17 mouse cellular contexts compared by ENCODE assay signal in genomic region chr2:61045467-61045866, GRCm38 (mm10).
A peak's percentile ranks its signal among the peaks of the same experiment; 100 is the strongest.
DNase-seq lines count a peak whose midpoint lies in the region; ATAC-seq and TF ChIP-seq lines count a peak whose summit lies in the region.
"Had no signal": no experiment of that assay in that cellular context is flagged by ENCODE, and none has a peak within 500 bp of the region (broad histone marks: within the 10 kb centered on the region; RNA-seq: fewer than 3 reads in every experiment).

No protein-coding gene starts in this region.

- H3K27ac ChIP-seq in heart, embryonic 15.5 days = peak overlapping the region; percentile 60
- no peak overlapping the region for H3K27ac ChIP-seq in heart, embryonic 12.5 days (ENCODE audit: poor library complexity, severe bottlenecking)
- H3K27ac ChIP-seq in limb, embryonic 14.5 days (replicated peaks; ENCODE audit: low read depth, low read length) = no peak overlapping the region
- H3K27ac ChIP-seq in limb, embryonic 10.5 days = no peak overlapping the region
- H3K27ac ChIP-seq: embryonic facial prominence, embryonic 13.5 days; forebrain, embryonic 12.5 days; hindbrain, embryonic 13.5 days; hindbrain, postnatal 0 days had no signal

- WGBS in heart, embryonic 15.5 days = 45% methylated on average over 6 of the region's 6 CpGs
- 52% methylated on average over 6 of the region's 6 CpGs for WGBS in heart, embryonic 12.5 days
- 77% methylated on average over 6 of the region's 6 CpGs for WGBS in limb, embryonic 14.5 days
- WGBS in limb, embryonic 10.5 days = 88% methylated on average over 6 of the region's 6 CpGs
- 77% methylated on average over 6 of the region's 6 CpGs for WGBS in lung, adult 2 months

- no peaks in the 10 kb centered on the region for H3K9me3 ChIP-seq in heart, embryonic 15.5 days (replicated peaks)
- no peaks in the 10 kb centered on the region for H3K9me3 ChIP-seq in heart, embryonic 12.5 days (replicated peaks)
- no peaks in the 10 kb centered on the region for H3K9me3 ChIP-seq in limb, embryonic 14.5 days (ENCODE audit: control insufficient read depth, low read length)
- H3K9me3 ChIP-seq in limb, embryonic 10.5 days (replicated peaks) = no peaks in the 10 kb centered on the region
- H3K9me3 ChIP-seq: embryonic facial prominence, embryonic 13.5 days; forebrain, embryonic 12.5 days; hindbrain, embryonic 13.5 days had no signal

- H3K36me3 ChIP-seq in heart, embryonic 15.5 days = no peaks in the 10 kb centered on the region
- no peaks in the 10 kb centered on the region for H3K36me3 ChIP-seq in heart, embryonic 12.5 days
- H3K36me3 ChIP-seq in limb, embryonic 14.5 days (ENCODE audit: control insufficient read depth, insufficient read depth, low read length) = no peaks in the 10 kb centered on the region
- H3K36me3 ChIP-seq in limb, embryonic 10.5 days = no peaks in the 10 kb centered on the region
- H3K36me3 ChIP-seq: embryonic facial prominence, embryonic 13.5 days; forebrain, embryonic 12.5 days; hindbrain, embryonic 13.5 days had no signal

- H3K4me1 ChIP-seq in heart, embryonic 15.5 days (replicated peaks) = peaks cover 15% of the 10 kb centered on the region
- H3K4me1 ChIP-seq in heart, embryonic 12.5 days (replicated peaks) = peaks cover 16% of the 10 kb centered on the region
- no peaks in the 10 kb centered on the region for H3K4me1 ChIP-seq in limb, embryonic 14.5 days (ENCODE audit: control insufficient read depth, insufficient read depth, low read length)
- no peaks in the 10 kb centered on the region for H3K4me1 ChIP-seq in limb, embryonic 10.5 days
- H3K4me1 ChIP-seq in lung, adult 2 months (ENCODE audit: control insufficient read depth, insufficient read depth, low read length) = no peaks in the 10 kb centered on the region
- H3K4me1 ChIP-seq: embryonic facial prominence, embryonic 13.5 days; forebrain, embryonic 12.5 days; hindbrain, embryonic 13.5 days had no signal

- no peak overlapping the region for H3K9ac ChIP-seq in heart, embryonic 15.5 days
- H3K9ac ChIP-seq in heart, embryonic 12.5 days = no peak overlapping the region
- H3K9ac ChIP-seq in limb, embryonic 14.5 days (ENCODE audit: low read depth, low read length, severe bottlenecking) = no peak overlapping the region
- H3K9ac ChIP-seq: embryonic facial prominence, embryonic 13.5 days; forebrain, embryonic 12.5 days; hindbrain, embryonic 13.5 days had no signal

- peak; percentile 12 for DNase-seq in limb, embryonic 14.5 days (ENCODE audit: low spot score)
- DNase-seq in limb, embryonic 10.5 days (ENCODE audit: low spot score) = no peak
- peak; percentile 25 for DNase-seq in lung, postnatal 36 days
- no peak for DNase-seq in lung, adult 2 months
- DNase-seq: adrenal gland, adult 2 months; adrenal gland, postnatal 25 days; cerebellum, adult 18-20 months; cerebellum, adult 9-11 months; cerebellum, postnatal 36 days; gastrocnemius, postnatal 10 days had no signal

- no peak overlapping the region for H3K4me3 ChIP-seq in heart, embryonic 15.5 days
- H3K4me3 ChIP-seq in heart, embryonic 12.5 days = no peak overlapping the region
- H3K4me3 ChIP-seq in limb, embryonic 14.5 days (replicated peaks; ENCODE audit: low read length) = no peak overlapping the region
- no peak overlapping the region for H3K4me3 ChIP-seq in limb, embryonic 10.5 days
- no peak overlapping the region for H3K4me3 ChIP-seq in lung, adult 2 months (replicated peaks; ENCODE audit: extremely low read depth, low read depth, low read length)
- H3K4me3 ChIP-seq: embryonic facial prominence, embryonic 13.5 days; forebrain, embryonic 12.5 days; hindbrain, embryonic 13.5 days had no signal

- no peak for TF ChIP-seq POLR2A in limb, embryonic 14.5 days (IDR thresholded peaks at IDR 0.05; ENCODE audit: borderline replicate concordance, extremely low read depth, insufficient read depth, insufficient read length)
- no peak for TF ChIP-seq POLR2A in lung, adult 2 months (IDR thresholded peaks at IDR 0.05; ENCODE audit: borderline replicate concordance, extremely low read depth, low read depth, low read length)

- no peak overlapping the region for H3K4me2 ChIP-seq in heart, embryonic 15.5 days
- H3K4me2 ChIP-seq in heart, embryonic 12.5 days = no peak overlapping the region
- H3K4me2 ChIP-seq in limb, embryonic 14.5 days (replicated peaks; ENCODE audit: low read depth, low read length, severe bottlenecking) = no peak overlapping the region
- H3K4me2 ChIP-seq: embryonic facial prominence, embryonic 13.5 days; forebrain, embryonic 12.5 days; hindbrain, embryonic 13.5 days had no signal

- H3K27me3 ChIP-seq in heart, embryonic 15.5 days = no peaks in the 10 kb centered on the region
- no peaks in the 10 kb centered on the region for H3K27me3 ChIP-seq in heart, embryonic 12.5 days (replicated peaks)
- no peaks in the 10 kb centered on the region for H3K27me3 ChIP-seq in limb, embryonic 14.5 days (ENCODE audit: control insufficient read depth, insufficient read depth, low read length)
- no peaks in the 10 kb centered on the region for H3K27me3 ChIP-seq in limb, embryonic 10.5 days (ENCODE audit: low read depth, poor library complexity, severe bottlenecking)
- H3K27me3 ChIP-seq: embryonic facial prominence, embryonic 13.5 days; forebrain, embryonic 12.5 days; hindbrain, embryonic 13.5 days had no signal

- peak; percentile 72; the same call in 1 of the 2 replicates for ATAC-seq in heart, embryonic 15.5 days (replicated peaks; ENCODE audit: insufficient number of reproducible peaks, insufficient read depth, low FRiP score, low read depth)
- ATAC-seq in heart, embryonic 12.5 days (ENCODE audit: insufficient number of reproducible peaks, low FRiP score) = no peak
- no peak for ATAC-seq in limb, embryonic 14.5 days (ENCODE audit: low FRiP score, low read depth)
- ATAC-seq: forebrain, embryonic 16.5 days; hindbrain, postnatal 0 days had no signal

- TF ChIP-seq CTCF in lung, adult 2 months (IDR thresholded peaks at IDR 0.05; ENCODE audit: insufficient read depth, low read length) = no peak

Comparison
In these comparisons a context has a peak if more than half of its experiments do, and no peak if none do; other contexts are left out.
1. DNase-seq: peak in limb, embryonic 14.5 days (single experiment) and lung, postnatal 36 days (single experiment); none in limb, embryonic 10.5 days (single experiment) and lung, adult 2 months (single experiment).